In the genomic region with DNA sequence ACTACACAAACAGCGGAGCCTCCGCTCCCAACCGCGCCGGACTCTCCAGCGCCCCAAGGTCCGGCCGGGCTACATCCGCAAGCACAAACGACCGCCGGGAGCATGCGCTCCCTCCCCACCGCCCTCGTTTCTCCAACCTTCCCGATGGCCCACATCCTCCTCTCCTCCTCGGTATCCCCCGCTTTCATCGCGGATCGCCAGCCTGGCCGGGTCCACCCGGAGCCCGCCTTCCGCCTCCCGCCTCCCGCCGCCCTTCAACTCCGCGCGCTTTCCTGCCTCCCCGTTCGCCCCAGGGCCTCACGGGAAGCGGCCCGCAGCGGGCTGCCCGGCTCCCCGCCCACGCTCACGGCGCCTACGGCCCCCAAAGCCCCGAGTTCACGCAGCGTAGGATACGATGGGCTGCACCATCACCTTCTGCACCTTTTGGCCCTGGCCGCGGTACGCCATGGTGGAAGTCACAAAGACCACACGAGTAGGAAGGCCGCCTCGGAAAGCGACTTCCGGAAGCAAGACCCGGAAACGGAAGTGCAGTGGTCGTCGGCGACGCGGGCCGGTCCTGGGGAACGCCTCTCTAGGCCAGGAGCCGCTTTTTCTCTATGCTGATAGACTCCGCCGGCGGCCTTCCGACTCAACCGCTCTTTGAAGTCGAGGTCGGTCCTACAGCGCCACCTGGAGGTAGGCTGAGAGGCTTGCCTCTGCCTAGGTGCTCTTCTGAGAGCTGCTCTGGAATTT, we compare ENCODE assay signal across 8 mouse cellular contexts. TPM values are rescaled to one million over a fixed set of nuclear protein-coding genes. Genes with fewer than 3 reads are reported as not detected.
DNase-seq lines count a peak whose midpoint lies in the region; ATAC-seq lines count a peak whose summit lies in the region.

A gene (minus strand): TSS at position 521 of the 732 bp plus-strand sequence.

- H3K27ac ChIP-seq in intestine, embryonic 14.5 days (ENCODE audit: low read depth) = peak within 1 kb of the TSS; percentile 90

- H3K9me3 ChIP-seq in intestine, embryonic 14.5 days (ENCODE audit: control insufficient read depth, low read length) = no peaks in the 10 kb centered on the region

- peak; percentile 97 for ATAC-seq in intestine, embryonic 14.5 days (replicated peaks; ENCODE audit: low FRiP score, low TSS enrichment, low read depth)

- H3K36me3 ChIP-seq in intestine, embryonic 14.5 days (ENCODE audit: control insufficient read depth, insufficient read depth, low read length) = peaks cover 48% of the 10 kb centered on the region

- WGBS in intestine, embryonic 14.5 days = under 1% methylated on average over 73 of the region's 73 CpGs

- peak within 1 kb of the TSS; percentile 93 for H3K4me2 ChIP-seq in intestine, embryonic 14.5 days (ENCODE audit: low read length)

- H3K4me3 ChIP-seq in intestine, embryonic 14.5 days (ENCODE audit: low read depth, low read length) = peak within 1 kb of the TSS; percentile 91

- peak; percentile 95 to 97 for DNase-seq in adrenal gland, adult 18-20 months (ENCODE audit: low spot score in 2 of 2)
- DNase-seq in embryo, embryonic 11 days = peak; percentile 100
- DNase-seq in gastrocnemius, postnatal 25 days = peak; percentile 94
- DNase-seq in intestine, embryonic 14.5 days (ENCODE audit: low spot score) = peak; percentile 99
- DNase-seq in left cerebral cortex, postnatal 14 days (ENCODE audit: low spot score in 2 of 2) = peak; percentile 97
- peak; percentile 99 for DNase-seq in mesoderm, embryonic 11.5 days (ENCODE audit: low read depth, low spot score)
- peak; percentile 91 to 92 for DNase-seq in right cerebral cortex, postnatal 36 days (ENCODE audit: low spot score in 2 of 2)
- peak; percentile 96 for DNase-seq in yolk sac, embryonic 10.5 days (ENCODE audit: low spot score)

- no peaks in the 10 kb centered on the region for H3K27me3 ChIP-seq in intestine, embryonic 14.5 days (replicated peaks; ENCODE audit: control insufficient read depth, insufficient read depth, low read length)

- peak within 1 kb of the TSS; percentile 97 for H3K9ac ChIP-seq in intestine, embryonic 14.5 days (ENCODE audit: low read length)

- H3K4me1 ChIP-seq in intestine, embryonic 14.5 days (replicated peaks; ENCODE audit: control insufficient read depth, insufficient read depth, low read length) = peaks cover 4% of the 10 kb centered on the region

- intact Hi-C loops in left cerebral cortex, postnatal 14 days (cut with DNase I) = loop anchor here (2.0 to 10.0 kb wide), 4 partner anchors 229 to 475 kb away; a partner anchor contains a TSS

RNA-seq across cellular contexts. Expression of the gene that starts here (rescaled TPM):
- total RNA-seq in adrenal gland, adult 18-20 months (2021) = 100 to 1,000 TPM in 1 of 2 experiments, 10 to 100 TPM in 1; 91.3 to 108 TPM
- 10 to 100 TPM; 49.4 to 55.1 TPM for total RNA-seq in gastrocnemius, postnatal 25 days (2021)
- 765 and 782 TPM in 2 replicates for polyA plus RNA-seq in intestine, embryonic 14.5 days (2014; fragmentation: Nextera tagmentation; extraction: Ambion mirVana)
- total RNA-seq in left cerebral cortex, postnatal 14 days (2021) = 10 to 100 TPM; 62.4 to 68.3 TPM

Comparison
In these comparisons a context has a peak if more than half of its experiments do, and no peak if none do; other contexts are left out.
1. Peak in every context shown above with its lines: DNase-seq, ATAC-seq, H3K4me3 ChIP-seq and H3K27ac ChIP-seq.